Mouse (Mus musculus): ENCODE measurements around the gene Olfr658. TPM values are rescaled to one million over a fixed set of nuclear protein-coding genes. Genes with fewer than 3 reads are reported as not detected.

Gene Olfr658
- not detected in 2 replicates for polyA plus RNA-seq (2015; fragmentation: Nextera tagmentation; extraction: Ambion mirVana)

- H3K4me3 ChIP-seq: peak within 1 kb of the TSS; percentile 24; the same call in 1 of the 2 replicates
- H3K4me1 ChIP-seq (replicated peaks): no peaks in the 10 kb centered on the region
- H3K27me3 ChIP-seq: no peaks in the 10 kb centered on the region
- peak; percentile 70; the same call in 1 of the 2 replicates for ATAC-seq (replicated peaks; ENCODE audit: insufficient number of reproducible peaks, insufficient read depth, low FRiP score, low read depth)
- H3K27ac ChIP-seq: no peak within 1 kb of the TSS
- peak within 1 kb of the TSS; percentile 52 for H3K4me2 ChIP-seq
- 18% methylated on average over 20 of the region's 22 CpGs for WGBS
- H3K9me3 ChIP-seq (replicated peaks): no peaks in the 10 kb centered on the region
- no peaks in the 10 kb centered on the region for H3K36me3 ChIP-seq
- no peak within 1 kb of the TSS for H3K9ac ChIP-seq
Measured at GRCm38 (mm10) chr7:104646841-104647482, at the start of gene Olfr658. Olfr658 (minus strand) TSS chr7:104647305.

GRCm38 (mm10) chr7:104686201-104686600, 39.1 kb upstream of the Olfr658 start, which contains the start of gene Olfr661:
Olfr661 (plus strand) TSS chr7:104686501.
- H3K4me1 ChIP-seq (replicated peaks): no peaks in the 10 kb centered on the region
- no peak within 1 kb of the TSS for H3K9ac ChIP-seq
- no peak within 1 kb of the TSS for H3K27ac ChIP-seq
- ATAC-seq (replicated peaks; ENCODE audit: insufficient number of reproducible peaks, insufficient read depth, low FRiP score, low read depth): no peak
- H3K9me3 ChIP-seq (replicated peaks): no peaks in the 10 kb centered on the region
- no peaks in the 10 kb centered on the region for H3K36me3 ChIP-seq
- H3K4me2 ChIP-seq: no peak within 1 kb of the TSS
- H3K4me3 ChIP-seq: no peak within 1 kb of the TSS
- H3K27me3 ChIP-seq: no peaks in the 10 kb centered on the region
- WGBS: 73% methylated on average over 2 of the region's 2 CpGs

- WGBS: 69% methylated on average over 3 of the region's 3 CpGs
- ATAC-seq (replicated peaks; ENCODE audit: insufficient number of reproducible peaks, insufficient read depth, low FRiP score, low read depth): no peak
- no peak within 1 kb of the TSS for H3K27ac ChIP-seq
- H3K9me3 ChIP-seq (replicated peaks): no peaks in the 10 kb centered on the region
- no peak within 1 kb of the TSS for H3K4me3 ChIP-seq
- H3K4me1 ChIP-seq (replicated peaks): no peaks in the 10 kb centered on the region
- no peaks in the 10 kb centered on the region for H3K27me3 ChIP-seq
- no peak within 1 kb of the TSS for H3K9ac ChIP-seq
- no peaks in the 10 kb centered on the region for H3K36me3 ChIP-seq
- H3K4me2 ChIP-seq: no peak within 1 kb of the TSS
Measured at GRCm38 (mm10) chr7:104666453-104666852, 19.3 kb upstream of the Olfr658 start, which contains the start of gene Olfr659. Olfr659 (plus strand) TSS chr7:104666753.

GRCm38 (mm10) chr7:104624494-104624893, 22.6 kb downstream of the Olfr658 start, which contains the start of gene Olfr657:
Olfr657 (plus strand) TSS chr7:104624794.
- Histone ChIP-seq H3K4me3 (no peak within 1 kb of the TSS), H3K27me3 (no peaks in the 10 kb centered on the region), H3K4me1 (replicated peaks) (no peaks in the 10 kb centered on the region), H3K27ac (no peak within 1 kb of the TSS), H3K9ac (no peak within 1 kb of the TSS), H3K4me2 (no peak within 1 kb of the TSS), H3K36me3 (no peaks in the 10 kb centered on the region), H3K9me3 (replicated peaks) (no peaks in the 10 kb centered on the region)
- ATAC-seq (replicated peaks; ENCODE audit: insufficient number of reproducible peaks, insufficient read depth, low FRiP score, low read depth): no peak

- no peak for ATAC-seq (replicated peaks; ENCODE audit: insufficient number of reproducible peaks, insufficient read depth, low FRiP score, low read depth)
- WGBS: 62% methylated on average over 4 of the region's 4 CpGs
- Histone ChIP-seq H3K9me3 (replicated peaks) (no peaks in the 10 kb centered on the region), H3K36me3 (no peaks in the 10 kb centered on the region), H3K27ac (no peak within 1 kb of the TSS), H3K4me2 (no peak within 1 kb of the TSS), H3K27me3 (no peaks in the 10 kb centered on the region), H3K4me1 (replicated peaks) (no peaks in the 10 kb centered on the region), H3K9ac (no peak within 1 kb of the TSS), H3K4me3 (no peak within 1 kb of the TSS)
Measured at GRCm38 (mm10) chr7:104613655-104614054, 33.5 kb downstream of the Olfr658 start, which contains the start of gene Olfr656. Olfr656 (plus strand) TSS chr7:104613955.

- no peaks in the 10 kb centered on the region for H3K4me1 ChIP-seq (replicated peaks)
- H3K27ac ChIP-seq: no peak overlapping the region
- no peak overlapping the region for H3K4me3 ChIP-seq
- no peaks in the 10 kb centered on the region for H3K9me3 ChIP-seq (replicated peaks)
- ATAC-seq (replicated peaks; ENCODE audit: insufficient number of reproducible peaks, insufficient read depth, low FRiP score, low read depth): no peak
- no peaks in the 10 kb centered on the region for H3K27me3 ChIP-seq
- H3K9ac ChIP-seq: no peak overlapping the region
- H3K4me2 ChIP-seq: no peak overlapping the region
- no peaks in the 10 kb centered on the region for H3K36me3 ChIP-seq
Measured at GRCm38 (mm10) chr7:104604727-104605126, 42.4 kb downstream of the Olfr658 start.

- Histone ChIP-seq H3K36me3 (no peaks in the 10 kb centered on the region), H3K4me2 (no peak overlapping the region), H3K27ac (no peak overlapping the region), H3K27me3 (no peaks in the 10 kb centered on the region), H3K4me3 (no peak overlapping the region), H3K9ac (no peak overlapping the region), H3K4me1 (replicated peaks) (no peaks in the 10 kb centered on the region), H3K9me3 (replicated peaks) (no peaks in the 10 kb centered on the region)
- WGBS: 2% methylated on average over 3 of the region's 3 CpGs
- ATAC-seq (replicated peaks; ENCODE audit: insufficient number of reproducible peaks, insufficient read depth, low FRiP score, low read depth): no peak
Measured at GRCm38 (mm10) chr7:104603173-104603572, 43.9 kb downstream of the Olfr658 start.

GRCm38 (mm10) chr7:104601679-104602078, 45.4 kb downstream of the Olfr658 start, which contains the start of gene Olfr655:
Olfr655 (minus strand) TSS chr7:104601779.
- no peak within 1 kb of the TSS for H3K4me3 ChIP-seq
- no peaks in the 10 kb centered on the region for H3K36me3 ChIP-seq
- H3K9ac ChIP-seq: no peak within 1 kb of the TSS
- no peak within 1 kb of the TSS for H3K27ac ChIP-seq
- 71% methylated on average over 2 of the region's 2 CpGs for WGBS
- H3K9me3 ChIP-seq (replicated peaks): no peaks in the 10 kb centered on the region
- ATAC-seq (replicated peaks; ENCODE audit: insufficient number of reproducible peaks, insufficient read depth, low FRiP score, low read depth): no peak
- H3K4me1 ChIP-seq (replicated peaks): no peaks in the 10 kb centered on the region
- no peaks in the 10 kb centered on the region for H3K27me3 ChIP-seq
- H3K4me2 ChIP-seq: no peak within 1 kb of the TSS

Other genes with a start within 250 kb of the Olfr658 start
- 0.11 and 0.23 TPM in 2 replicates for gene Trim30c, start 246.5 kb downstream of the Olfr658 start, polyA plus RNA-seq (2015; fragmentation: Nextera tagmentation; extraction: Ambion mirVana)
- gene Trim30a, start 182.1 kb downstream of the Olfr658 start, polyA plus RNA-seq (2015; fragmentation: Nextera tagmentation; extraction: Ambion mirVana): 0.92 and 1.9 TPM in 2 replicates
- 0.48 and 1.1 TPM in 2 replicates for gene Trim30d, start 139.5 kb downstream of the Olfr658 start, polyA plus RNA-seq (2015; fragmentation: Nextera tagmentation; extraction: Ambion mirVana)
- not detected in 2 replicates for gene Olfr651, start 97.2 kb downstream of the Olfr658 start, polyA plus RNA-seq (2015; fragmentation: Nextera tagmentation; extraction: Ambion mirVana)
- gene Olfr652, start 86.4 kb downstream of the Olfr658 start, polyA plus RNA-seq (2015; fragmentation: Nextera tagmentation; extraction: Ambion mirVana): not detected in 2 replicates
- gene Olfr653, start 70.0 kb downstream of the Olfr658 start, polyA plus RNA-seq (2015; fragmentation: Nextera tagmentation; extraction: Ambion mirVana): not detected in 2 replicates
- gene Olfr654, start 60.3 kb downstream of the Olfr658 start, polyA plus RNA-seq (2015; fragmentation: Nextera tagmentation; extraction: Ambion mirVana): not detected in 2 replicates
- gene Olfr655, start 45.5 kb downstream of the Olfr658 start, polyA plus RNA-seq (2015; fragmentation: Nextera tagmentation; extraction: Ambion mirVana): not detected in 2 replicates
- not detected in 2 replicates for gene Olfr656, start 33.4 kb downstream of the Olfr658 start, polyA plus RNA-seq (2015; fragmentation: Nextera tagmentation; extraction: Ambion mirVana)
- gene Olfr657, start 22.5 kb downstream of the Olfr658 start, polyA plus RNA-seq (2015; fragmentation: Nextera tagmentation; extraction: Ambion mirVana): not detected in 2 replicates
- gene Olfr659, start 19.4 kb upstream of the Olfr658 start, polyA plus RNA-seq (2015; fragmentation: Nextera tagmentation; extraction: Ambion mirVana): not detected in 2 replicates
- gene Olfr661, start 39.2 kb upstream of the Olfr658 start, polyA plus RNA-seq (2015; fragmentation: Nextera tagmentation; extraction: Ambion mirVana): not detected in 2 replicates
- not detected in 2 replicates for gene Usp17le, start 130.2 kb upstream of the Olfr658 start, polyA plus RNA-seq (2015; fragmentation: Nextera tagmentation; extraction: Ambion mirVana)
- not detected in 2 replicates for gene Usp17lb, start 195.3 kb upstream of the Olfr658 start, polyA plus RNA-seq (2015; fragmentation: Nextera tagmentation; extraction: Ambion mirVana)
- not detected in 2 replicates for gene Usp17la, start 209.7 kb upstream of the Olfr658 start, polyA plus RNA-seq (2015; fragmentation: Nextera tagmentation; extraction: Ambion mirVana)
- gene Olfr665, start 230.7 kb upstream of the Olfr658 start, polyA plus RNA-seq (2015; fragmentation: Nextera tagmentation; extraction: Ambion mirVana): not detected in 2 replicates
- gene Olfr666, start 248.6 kb upstream of the Olfr658 start, polyA plus RNA-seq (2015; fragmentation: Nextera tagmentation; extraction: Ambion mirVana): not detected in 2 replicates